Mouse (Mus musculus) lung, embryonic 15.5 days (tissue): ENCODE measurements around the gene Gpa33. TPM values are rescaled to one million over a fixed set of nuclear protein-coding genes. Genes with fewer than 3 reads are reported as not detected.

Source experiments
- ATAC-seq: fragments of 200-750 bp; cut with Nextera tagmentation; 2 replicates; pipeline ENCODE4 v1.8.0; 2017; ENCODE audit warnings: moderate number of reproducible peaks, borderline replicate concordance; ENCODE audit not compliant: low FRiP score, low TSS enrichment; ENCODE audit errors: extremely low read depth
- H3K27ac ChIP-seq: fragments of 300-500 bp; sonication (generic); 2 replicates; pipeline ENCODE4 v1.5.1; 2015; ENCODE audit warnings: moderate library complexity, mild to moderate bottlenecking, inconsistent platforms
- H3K27me3 ChIP-seq: fragments of 300-500 bp; sonication (generic); 2 replicates; pipeline ENCODE4 v1.6.1; 2015; ENCODE audit warnings: inconsistent platforms
- H3K36me3 ChIP-seq: fragments of 300-500 bp; sonication (generic); 2 replicates; pipeline ENCODE4 v1.6.1; 2015; ENCODE audit warnings: inconsistent platforms
- H3K4me1 ChIP-seq: fragments of 300-500 bp; sonication (generic); 2 replicates; pipeline ENCODE4 v1.6.1; 2015; ENCODE audit warnings: inconsistent platforms
- H3K4me2 ChIP-seq: fragments of 300-500 bp; sonication (generic); 2 replicates; pipeline ENCODE4 v1.6.1; 2015; ENCODE audit warnings: inconsistent platforms, mild to moderate bottlenecking, moderate library complexity
- H3K4me3 ChIP-seq: fragments of 300-500 bp; sonication (generic); 2 replicates; pipeline ENCODE4 v1.5.1; 2015; ENCODE audit warnings: mild to moderate bottlenecking, inconsistent platforms
- H3K9ac ChIP-seq: fragments of 300-500 bp; sonication (generic); 2 replicates; pipeline ENCODE4 v1.6.1; 2015; ENCODE audit warnings: inconsistent platforms
- H3K9me3 ChIP-seq: fragments of 300-500 bp; sonication (generic); 2 replicates; pipeline ENCODE4 v1.6.1; 2016; ENCODE audit warnings: inconsistent platforms
- WGBS: fragments of 180-500 bp; shearing (Covaris S2); methylation state at CpG from one replicate; pipeline ENCODE4 v1.1.7; 2015; 5-methylcytosine and 5-hydroxymethylcytosine counted together
- polyA plus RNA-seq: library from polyadenylated mRNA; unstranded; fragments of >200 nt; fragmentation: Nextera tagmentation; extraction: Ambion mirVana; gene quantifications from 2 replicates; pipeline ENCODE4 v1.2.1, GENCODE M21; 2015

Gpa33 gene
- not detected in 2 replicates for polyA plus RNA-seq

DNA sequence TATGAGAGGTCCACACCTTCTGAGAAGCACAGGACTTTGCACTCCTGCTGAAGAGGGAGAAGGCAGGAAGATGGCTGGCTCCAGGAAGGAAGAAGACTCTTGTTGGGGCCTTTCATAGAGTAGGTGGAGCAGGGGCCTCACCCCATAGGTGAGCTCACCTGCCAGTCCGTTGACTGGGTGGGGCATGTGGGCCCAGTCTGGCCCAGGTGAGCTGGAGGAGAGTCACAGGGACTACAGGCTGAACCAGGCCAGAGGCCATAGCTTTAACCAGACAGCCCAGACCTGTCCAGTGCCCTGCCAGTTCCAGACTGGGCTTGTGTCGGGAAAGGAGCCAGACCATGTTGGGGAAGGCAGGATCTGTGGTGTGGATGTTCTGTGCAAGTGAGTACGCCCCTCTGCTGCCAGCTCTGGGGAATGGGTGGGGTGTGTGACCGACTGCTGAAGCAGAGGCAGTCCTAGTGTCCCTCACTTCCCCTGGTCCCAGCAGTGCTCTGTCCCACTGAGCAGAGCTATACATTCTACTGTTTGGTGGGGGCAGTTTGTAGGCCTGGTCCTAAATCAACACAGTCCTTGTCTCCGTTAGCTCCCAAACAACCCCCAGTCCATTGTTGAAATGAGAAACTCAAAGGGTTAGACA lies at the start of gene Gpa33:
Gene Gpa33, plus strand, starts transcription at position 15 of the 637 bp plus-strand sequence.
- 75% methylated on average over 5 of the region's 5 CpGs for WGBS
- no peak within 1 kb of the TSS for H3K4me3 ChIP-seq
- H3K9ac ChIP-seq = no peak within 1 kb of the TSS
- no peak for ATAC-seq
- no peak within 1 kb of the TSS for H3K4me2 ChIP-seq
- no peaks in the 10 kb centered on the region for H3K27me3 ChIP-seq
- no peaks in the 10 kb centered on the region for H3K9me3 ChIP-seq
- H3K4me1 ChIP-seq = peaks cover 24% of the 10 kb centered on the region
- H3K27ac ChIP-seq = no peak within 1 kb of the TSS
- H3K36me3 ChIP-seq = no peaks in the 10 kb centered on the region

DNA sequence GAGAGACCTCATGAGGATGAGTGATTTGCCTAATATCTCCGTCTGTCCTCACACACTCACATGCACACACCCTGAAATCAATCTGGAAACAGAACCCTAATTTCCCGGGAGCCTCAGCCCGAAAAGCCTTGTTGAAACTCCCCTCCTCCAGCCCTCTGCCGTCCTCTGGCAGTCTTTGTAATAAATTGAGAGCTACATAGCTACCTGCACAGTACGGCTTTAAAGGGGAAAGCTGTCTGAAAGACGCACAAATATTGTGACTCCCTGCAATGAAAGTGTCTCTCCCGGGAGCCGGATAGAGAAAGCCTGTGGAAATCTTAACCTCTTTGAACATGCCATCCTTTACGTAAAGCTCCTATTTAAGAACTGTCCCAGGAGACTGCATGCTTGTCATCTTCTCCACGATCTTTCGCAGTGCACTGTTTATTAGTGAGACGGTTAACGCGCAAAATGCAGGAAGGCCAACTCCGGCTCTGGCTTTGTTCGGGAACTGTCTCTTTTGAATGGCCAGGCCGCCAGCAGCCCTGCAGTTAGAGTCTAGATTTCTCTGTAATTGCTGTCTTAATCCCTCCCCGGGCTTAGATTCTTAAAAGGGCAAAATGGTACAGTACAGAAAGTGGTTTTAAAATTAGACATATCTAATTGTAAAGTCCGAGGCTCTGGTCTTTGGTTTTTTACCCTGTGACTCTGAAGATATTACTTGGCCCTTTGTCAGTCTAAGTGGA lies 41.4 kb upstream of the Gpa33 start:
- H3K4me1 ChIP-seq = no peaks in the 10 kb centered on the region
- WGBS = 73% methylated on average over 19 of the region's 19 CpGs
- no peaks in the 10 kb centered on the region for H3K27me3 ChIP-seq
- no peaks in the 10 kb centered on the region for H3K36me3 ChIP-seq
- H3K4me3 ChIP-seq = no peak overlapping the region
- no peak overlapping the region for H3K9ac ChIP-seq
- no peak overlapping the region for H3K4me2 ChIP-seq
- H3K9me3 ChIP-seq = no peaks in the 10 kb centered on the region
- ATAC-seq = no peak
- H3K27ac ChIP-seq = no peak overlapping the region

DNA sequence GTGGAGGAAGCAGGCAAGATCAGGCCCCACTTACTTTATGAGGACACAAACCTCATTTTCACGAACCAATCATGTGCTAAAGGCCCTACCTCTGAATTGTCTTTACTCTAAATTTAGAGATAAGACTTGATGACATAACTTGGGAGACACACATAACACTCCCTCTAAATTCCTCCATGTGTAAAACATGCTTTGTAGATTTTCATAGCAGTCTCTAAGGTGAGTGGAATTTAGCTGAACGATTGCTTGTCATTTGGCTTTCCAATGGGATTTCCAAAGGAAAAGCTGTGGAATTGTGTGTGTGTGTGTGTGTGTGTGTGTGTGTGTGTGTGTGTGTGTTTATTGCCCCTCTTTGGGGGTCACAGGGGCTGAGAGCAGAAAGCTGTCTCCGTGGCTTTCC lies 40.7 kb upstream of the Gpa33 start:
- Histone ChIP-seq H3K36me3 (no peaks in the 10 kb centered on the region), H3K4me3 (no peak overlapping the region), H3K4me2 (no peak overlapping the region), H3K9ac (no peak overlapping the region), H3K9me3 (no peaks in the 10 kb centered on the region), H3K27ac (no peak overlapping the region), H3K4me1 (no peaks in the 10 kb centered on the region), H3K27me3 (no peaks in the 10 kb centered on the region)
- no peak for ATAC-seq
- 56% methylated on average over 3 of the region's 3 CpGs for WGBS

DNA sequence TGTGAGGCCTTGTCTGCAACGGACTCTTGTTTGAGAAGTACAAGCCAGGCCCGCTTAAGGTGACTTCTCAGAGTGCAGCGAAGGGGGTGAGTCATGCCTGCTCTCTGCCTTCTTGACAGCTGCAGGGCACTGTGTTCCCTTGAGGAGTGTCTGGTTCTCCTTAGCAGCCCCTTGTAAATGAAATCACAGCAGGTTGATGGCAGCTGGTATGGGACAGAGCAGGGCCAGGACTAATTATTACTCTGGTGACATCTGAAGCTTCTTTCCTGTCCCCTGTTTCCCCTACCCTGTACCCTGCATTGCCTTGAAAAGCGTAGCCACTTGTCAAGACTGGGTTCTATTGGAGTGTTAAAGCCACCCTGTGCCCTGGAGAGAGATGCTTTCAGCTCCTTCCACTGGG lies 40.3 kb upstream of the Gpa33 start:
- H3K27ac ChIP-seq = no peak overlapping the region
- no peaks in the 10 kb centered on the region for H3K36me3 ChIP-seq
- no peak overlapping the region for H3K9ac ChIP-seq
- 44% methylated on average over 4 of the region's 4 CpGs for WGBS
- peak; percentile 49; the same call in 1 of the 2 replicates for ATAC-seq
- no peak overlapping the region for H3K4me2 ChIP-seq
- no peaks in the 10 kb centered on the region for H3K4me1 ChIP-seq
- H3K9me3 ChIP-seq = no peaks in the 10 kb centered on the region
- H3K27me3 ChIP-seq = no peaks in the 10 kb centered on the region
- H3K4me3 ChIP-seq = no peak overlapping the region

DNA sequence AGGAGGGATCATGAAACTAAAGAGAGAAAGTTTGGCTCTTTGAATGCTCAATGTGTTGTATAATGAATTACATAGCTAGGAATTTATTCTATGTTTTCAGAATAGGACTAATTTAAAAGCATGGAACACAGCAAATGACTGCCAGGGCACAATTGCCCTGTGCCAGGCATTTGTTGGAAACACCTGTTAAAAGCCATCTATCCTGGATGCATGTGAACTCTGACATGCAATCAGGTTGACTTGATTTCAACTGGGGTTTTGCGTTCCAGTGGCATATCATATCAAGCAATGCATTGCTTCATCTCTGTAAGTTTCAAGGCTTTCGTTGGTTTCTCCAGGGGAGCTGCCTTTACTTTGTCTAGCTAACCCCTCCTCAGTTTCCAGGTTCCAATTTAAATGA lies 39.7 kb upstream of the Gpa33 start:
- Histone ChIP-seq H3K27me3 (no peaks in the 10 kb centered on the region), H3K4me1 (no peaks in the 10 kb centered on the region), H3K36me3 (no peaks in the 10 kb centered on the region), H3K27ac (no peak overlapping the region), H3K4me2 (no peak overlapping the region), H3K9me3 (no peaks in the 10 kb centered on the region; the same call in 1 of the 2 replicates), H3K4me3 (no peak overlapping the region), H3K9ac (no peak overlapping the region)
- 63% methylated on average over 2 of the region's 2 CpGs for WGBS
- ATAC-seq = no peak

DNA sequence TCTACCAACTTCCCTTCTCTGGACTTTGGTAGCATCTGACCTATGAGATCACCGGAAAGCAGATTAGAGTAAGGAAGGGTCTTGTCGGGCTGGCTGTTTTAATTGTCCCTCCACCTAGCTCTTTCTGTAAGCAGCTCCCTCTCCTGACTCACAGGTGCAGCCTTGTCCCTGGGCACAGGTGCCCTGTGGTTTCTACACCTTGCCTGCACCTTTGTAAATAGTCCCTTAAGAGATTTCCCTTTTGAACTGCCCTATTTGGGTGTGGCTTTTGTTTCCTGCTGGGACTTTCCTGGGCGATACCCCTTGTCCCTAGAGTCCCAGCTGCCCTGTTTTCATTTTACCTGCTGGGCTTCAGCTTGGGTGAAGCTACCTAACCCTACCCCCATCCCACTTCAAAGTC lies 35.6 kb upstream of the Gpa33 start:
- Histone ChIP-seq H3K9ac (no peak overlapping the region), H3K4me3 (no peak overlapping the region), H3K4me2 (no peak overlapping the region), H3K9me3 (no peaks in the 10 kb centered on the region; the same call in 1 of the 2 replicates), H3K27me3 (no peaks in the 10 kb centered on the region), H3K27ac (no peak overlapping the region), H3K4me1 (no peaks in the 10 kb centered on the region), H3K36me3 (no peaks in the 10 kb centered on the region)
- ATAC-seq = no peak
- WGBS = 74% methylated on average over 3 of the region's 3 CpGs

DNA sequence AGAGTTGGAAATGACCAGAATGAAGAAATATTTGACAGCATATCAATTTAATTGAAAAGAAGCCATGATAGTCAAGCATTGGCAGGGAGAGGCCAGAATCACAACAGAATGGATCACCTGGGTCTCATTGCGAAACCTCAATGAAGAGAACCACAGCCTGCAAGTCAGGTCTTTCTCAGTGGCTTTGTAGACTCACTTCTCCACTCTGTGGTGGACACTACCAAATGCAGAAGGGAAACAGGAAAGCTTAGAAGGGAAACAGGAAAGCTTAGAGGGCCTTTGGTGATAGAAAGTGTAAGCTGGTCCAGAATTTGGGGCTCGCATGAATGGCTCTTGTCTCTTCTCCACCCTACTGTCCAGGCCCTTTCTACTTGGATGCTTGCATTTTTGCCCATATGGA lies 31.9 kb upstream of the Gpa33 start:
- no peak overlapping the region for H3K27ac ChIP-seq
- ATAC-seq = no peak
- H3K4me1 ChIP-seq = no peaks in the 10 kb centered on the region
- no peaks in the 10 kb centered on the region for H3K36me3 ChIP-seq
- no peaks in the 10 kb centered on the region for H3K27me3 ChIP-seq
- no peak overlapping the region for H3K9ac ChIP-seq
- no peaks in the 10 kb centered on the region; the same call in 1 of the 2 replicates for H3K9me3 ChIP-seq
- WGBS = 95% methylated on average over 2 of the region's 2 CpGs
- no peak overlapping the region for H3K4me2 ChIP-seq
- H3K4me3 ChIP-seq = no peak overlapping the region

DNA sequence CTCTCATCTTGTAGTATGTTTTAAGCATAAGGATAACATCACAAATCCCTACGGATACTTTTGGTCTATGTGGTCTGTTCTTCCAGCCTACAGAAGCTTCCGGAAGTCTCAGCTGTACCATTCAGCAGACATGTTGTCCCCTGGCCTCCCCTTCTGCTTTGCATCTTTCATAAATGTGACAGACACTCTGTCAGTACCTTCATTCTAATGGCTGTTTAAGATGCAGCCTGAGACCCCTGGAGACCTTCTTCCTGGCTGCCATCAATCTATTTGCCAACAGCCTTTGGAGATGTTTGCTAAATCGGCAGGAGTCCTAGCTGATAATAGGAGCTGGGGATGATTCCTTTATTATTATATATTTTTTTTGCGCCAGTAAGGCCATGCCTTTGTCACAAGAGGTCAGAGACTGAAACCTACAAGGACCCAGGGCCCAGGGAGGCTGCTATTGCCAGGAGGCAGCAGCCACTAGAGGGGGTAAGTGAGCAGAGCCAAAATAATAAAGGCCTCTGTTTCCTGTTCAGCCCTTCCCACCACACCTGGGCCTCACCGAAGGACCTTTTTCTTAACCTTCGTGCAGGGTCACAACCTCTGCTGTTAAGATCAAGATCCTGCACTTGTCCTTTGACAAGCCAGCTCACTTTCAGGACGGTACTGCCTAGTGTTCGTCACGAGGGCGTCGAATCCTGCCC lies 27.0 kb upstream of the Gpa33 start:
- no peak for ATAC-seq

DNA sequence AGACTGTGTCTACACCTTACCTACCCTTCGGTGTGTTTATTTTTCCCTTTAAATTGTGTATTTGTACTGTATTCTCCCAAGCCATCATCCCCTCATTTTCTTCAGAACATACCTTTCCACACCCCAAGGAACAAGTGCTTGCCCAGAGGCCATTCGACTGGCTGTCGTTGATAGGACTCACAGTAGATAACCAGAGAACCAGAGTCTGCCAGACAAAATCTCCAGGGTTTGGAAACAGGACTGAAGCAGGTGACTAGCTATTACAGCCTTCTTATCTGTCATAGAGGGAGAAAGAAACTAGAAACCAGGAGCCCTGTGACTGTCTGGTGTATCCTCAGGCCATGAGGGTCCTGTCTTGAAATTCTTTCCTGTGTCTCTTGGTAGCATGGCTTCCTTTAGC lies 25.2 kb upstream of the Gpa33 start:
- Histone ChIP-seq H3K9ac (no peak overlapping the region), H3K4me1 (no peaks in the 10 kb centered on the region), H3K27me3 (no peaks in the 10 kb centered on the region), H3K27ac (no peak overlapping the region), H3K4me3 (no peak overlapping the region), H3K4me2 (no peak overlapping the region), H3K9me3 (no peaks in the 10 kb centered on the region), H3K36me3 (no peaks in the 10 kb centered on the region)
- 80% methylated on average over 3 of the region's 3 CpGs for WGBS
- no peak for ATAC-seq

More for the DNA sequence above, 27.0 kb upstream of the Gpa33 start:
- Histone ChIP-seq H3K4me1 (no peaks in the 10 kb centered on the region), H3K9me3 (no peaks in the 10 kb centered on the region), H3K4me2 (no peak overlapping the region), H3K9ac (no peak overlapping the region), H3K36me3 (no peaks in the 10 kb centered on the region), H3K27me3 (no peaks in the 10 kb centered on the region), H3K4me3 (no peak overlapping the region), H3K27ac (no peak overlapping the region)
- 51% methylated on average over 11 of the region's 11 CpGs for WGBS

DNA sequence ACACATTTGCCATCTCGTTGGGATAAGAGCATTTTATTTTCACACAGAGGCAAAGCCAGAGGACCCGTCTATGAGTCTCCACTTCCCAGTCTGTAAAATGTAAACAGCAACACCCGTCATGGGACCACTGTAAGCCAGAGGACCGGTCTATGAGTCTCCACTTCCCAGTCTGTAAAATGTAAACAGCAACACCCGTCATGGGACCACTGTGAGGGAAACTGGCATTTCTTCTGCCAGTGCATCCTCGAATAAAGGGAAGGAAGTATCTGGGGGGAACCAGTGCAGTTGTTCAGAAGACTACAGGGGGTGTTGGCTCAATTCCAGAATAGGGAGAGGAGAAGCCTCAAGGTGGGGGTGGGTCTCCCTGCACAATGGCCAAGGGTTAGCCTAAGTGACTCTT lies 24.6 kb upstream of the Gpa33 start:
- Histone ChIP-seq H3K4me3 (no peak overlapping the region), H3K27ac (no peak overlapping the region), H3K9me3 (no peaks in the 10 kb centered on the region), H3K27me3 (no peaks in the 10 kb centered on the region), H3K9ac (no peak overlapping the region), H3K4me1 (no peaks in the 10 kb centered on the region), H3K36me3 (no peaks in the 10 kb centered on the region), H3K4me2 (no peak overlapping the region)
- ATAC-seq = no peak
- 39% methylated on average over 6 of the region's 6 CpGs for WGBS

DNA sequence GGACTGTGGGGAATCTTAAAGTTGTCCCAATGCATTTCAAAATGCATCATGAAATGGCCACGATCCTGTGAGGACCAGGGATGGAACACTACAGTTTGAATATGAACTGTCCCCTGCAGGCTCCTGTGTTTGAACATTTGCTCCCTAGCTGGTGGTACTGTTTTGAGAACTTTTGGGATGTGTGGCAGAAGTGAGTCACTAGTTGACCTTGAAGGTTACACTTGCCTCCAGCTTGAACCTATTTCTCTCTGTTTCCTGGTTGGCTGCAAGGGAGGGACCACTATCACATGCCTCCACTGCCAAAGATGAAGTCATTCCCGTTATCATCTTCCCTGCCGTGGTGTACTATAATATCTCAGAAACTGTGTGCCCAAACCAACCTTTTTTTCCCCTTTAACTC lies 15.1 kb upstream of the Gpa33 start:
- no peaks in the 10 kb centered on the region for H3K9me3 ChIP-seq
- no peaks in the 10 kb centered on the region for H3K27me3 ChIP-seq
- H3K27ac ChIP-seq = no peak overlapping the region
- no peaks in the 10 kb centered on the region for H3K36me3 ChIP-seq
- no peak for ATAC-seq
- H3K4me1 ChIP-seq = no peaks in the 10 kb centered on the region
- 84% methylated on average over 3 of the region's 3 CpGs for WGBS
- no peak overlapping the region for H3K4me2 ChIP-seq
- no peak overlapping the region for H3K9ac ChIP-seq
- no peak overlapping the region for H3K4me3 ChIP-seq

DNA sequence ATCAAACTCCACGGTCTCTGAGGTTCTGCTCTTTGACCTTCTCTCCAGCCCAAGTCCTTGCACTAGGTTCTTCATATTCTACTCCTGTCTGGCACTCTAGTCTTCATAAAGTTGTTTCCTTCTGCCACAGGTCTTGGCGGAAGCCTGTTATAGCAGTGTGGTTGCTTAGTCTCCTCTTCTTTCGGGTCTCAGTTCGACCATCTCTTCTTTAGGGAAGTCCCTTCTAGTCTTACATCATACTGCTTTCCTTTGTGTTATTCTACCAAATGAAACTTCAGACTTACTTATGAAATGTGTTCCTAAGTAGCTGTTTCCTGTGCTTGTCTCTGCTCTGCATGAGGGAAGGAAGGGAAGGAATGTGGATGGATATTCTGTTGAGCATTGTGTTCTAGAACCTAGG lies 14.3 kb upstream of the Gpa33 start:
- H3K36me3 ChIP-seq = no peaks in the 10 kb centered on the region
- 85% methylated on average over 4 of the region's 4 CpGs for WGBS
- no peak overlapping the region for H3K27ac ChIP-seq

More for the DNA sequence above, 14.3 kb upstream of the Gpa33 start:
- no peak for ATAC-seq
- no peaks in the 10 kb centered on the region for H3K4me1 ChIP-seq
- no peaks in the 10 kb centered on the region for H3K27me3 ChIP-seq
- H3K9ac ChIP-seq = no peak overlapping the region
- no peaks in the 10 kb centered on the region for H3K9me3 ChIP-seq
- H3K4me3 ChIP-seq = no peak overlapping the region
- no peak overlapping the region for H3K4me2 ChIP-seq
